Mouse (Mus musculus) liver, embryonic 14.5 days (tissue): ENCODE results near the gene Iqce. TPM values are rescaled to one million over a fixed set of nuclear protein-coding genes. Genes with fewer than 3 reads are reported as not detected.
A peak's percentile ranks its signal among the peaks of the same experiment; 100 is the strongest.

Source experiments
- ATAC-seq: fragments of 200-750 bp; cut with Nextera tagmentation; 2 replicates; pipeline ENCODE4 v1.8.0; 2017; ENCODE audit warnings: moderate number of reproducible peaks, mild to moderate bottlenecking, moderate library complexity; ENCODE audit not compliant: insufficient read depth
- DNase-seq, 3 experiments: peaks; one replicate each; pipeline ENCODE4 v3.0.0-alpha.2; 2012 to 2013; ENCODE audit warnings: low read depth in 3 of 3, low spot score in 3 of 3
- H3K27ac ChIP-seq: fragments of 300-500 bp; sonication (generic); 2 replicates; pipeline ENCODE4 v1.5.1; 2014; ENCODE audit warnings: moderate library complexity, mild to moderate bottlenecking, control low read depth, inconsistent platforms
- H3K27me3 ChIP-seq: fragments of 300-500 bp; sonication (generic); 2 replicates; pipeline ENCODE4 v1.6.1; 2014; ENCODE audit warnings: mild to moderate bottlenecking, low read length, moderate library complexity; ENCODE audit not compliant: control insufficient read depth, insufficient read depth
- H3K36me3 ChIP-seq: fragments of 300-500 bp; sonication (generic); replicated peaks from 2 replicates; pipeline ENCODE4 v1.6.1; 2014; ENCODE audit warnings: low read depth; ENCODE audit not compliant: control insufficient read depth, insufficient read depth
- H3K4me1 ChIP-seq, 2 experiments: fragments of 200-500 bp in 1 of 2; fragments of 300-500 bp in 1 of 2; sonication (generic) in 1 of 2; replicated peaks; 2 replicates each; pipeline ENCODE4 v1.6.1; 2012 to 2014; ENCODE audit warnings: antibody characterized with exemption in 1 of 2, inconsistent platforms in 1 of 2, low read length in 1 of 2; ENCODE audit not compliant: control insufficient read depth in 2 of 2, insufficient read depth in 2 of 2
- H3K4me2 ChIP-seq: fragments of 300-500 bp; sonication (generic); 2 replicates; pipeline ENCODE4 v1.6.1; 2014; ENCODE audit warnings: low read depth, mild to moderate bottlenecking, control low read depth, moderate library complexity
- H3K4me3 ChIP-seq, 2 experiments: fragments of 200-500 bp in 1 of 2; fragments of 300-500 bp in 1 of 2; sonication (generic) in 1 of 2; 2 replicates each; pipeline ENCODE4 v1.5.1; 2012 to 2014; ENCODE audit warnings: low read depth in 2 of 2, low read length in 2 of 2, mild to moderate bottlenecking in 2 of 2, control low read depth in 1 of 2, inconsistent platforms in 1 of 2, moderate library complexity in 1 of 2; ENCODE audit not compliant: insufficient read depth in 1 of 2
- H3K9ac ChIP-seq: fragments of 300-500 bp; sonication (generic); replicated peaks from 2 replicates; pipeline ENCODE4 v1.6.1; 2014; ENCODE audit warnings: mild to moderate bottlenecking, control low read depth, moderate library complexity
- H3K9me3 ChIP-seq: fragments of 300-500 bp; sonication (generic); 2 replicates; pipeline ENCODE4 v1.6.1; 2016; ENCODE audit warnings: low read length, mixed read lengths; ENCODE audit not compliant: control insufficient read depth
- CTCF ChIP-seq: IDR thresholded peaks from 2 replicates; pipeline ENCODE4 v1.5.1; 2016; ENCODE audit warnings: antibody characterized with exemption, low read depth, control low read depth
- EP300 ChIP-seq: IDR thresholded peaks from 2 replicates; pipeline ENCODE4 v1.6.1; 2016; ENCODE audit warnings: antibody characterized with exemption, low read depth
- WGBS: fragments of 180-500 bp; shearing (Covaris S2); extraction: QIAGEN DNeasy Blood & Tissue Kit; methylation state at CpG from one replicate; pipeline ENCODE4 v1.1.7; 2014; ENCODE audit not compliant: insufficient replicate concordance; 5-methylcytosine and 5-hydroxymethylcytosine counted together
- polyA plus RNA-seq, 2 experiments: library from polyadenylated mRNA; depleted of rRNA in 1 of 2; stranded (reverse) in 1 of 2; unstranded in 1 of 2; fragments of >200 nt; fragmentation: Nextera tagmentation in 1 of 2; extraction: Ambion mirVana in 1 of 2; gene quantifications; 2 replicates each; pipeline versions ENCODE4 v1.2.1 to v1.2.3; 2012 to 2014

Gene Iqce
- polyA plus RNA-seq, 2 experiments: 3.4 to 3.8 TPM

- peak; percentile 59 to 60 (median 60) for DNase-seq
- peak; percentile 31; the same call in 1 of the 2 replicates for ATAC-seq
- WGBS: 15% methylated on average over 6 of the region's 6 CpGs
Observed at GRCm38 (mm10) chr5:140619151-140619771, 82.9 kb downstream of the Iqce start.

GRCm38 (mm10) chr5:140617714-140618113 is 84.5 kb downstream of the Iqce start:
- Histone ChIP-seq H3K4me1 (peaks cover 24 to 30% of the 10 kb centered on the region in 2 experiments), H3K27ac (no peak overlapping the region), H3K36me3 (peaks cover 18% of the 10 kb centered on the region), H3K9me3 (no peaks in the 10 kb centered on the region), H3K4me2 (no peak overlapping the region), H3K4me3 (no peak overlapping the region), H3K9ac (no peak overlapping the region), H3K27me3 (no peaks in the 10 kb centered on the region)
- WGBS: 17% methylated on average over 5 of the region's 5 CpGs
- TF ChIP-seq CTCF (no peak), EP300 (no peak)
- DNase-seq: no peak
- no peak for ATAC-seq

More at GRCm38 (mm10) chr5:140619151-140619771, 82.9 kb downstream of the Iqce start:
- Histone ChIP-seq H3K9me3 (no peaks in the 10 kb centered on the region), H3K9ac (no peak overlapping the region), H3K4me2 (no peak overlapping the region), H3K27ac (no peak overlapping the region), H3K4me1 (peaks cover 22 to 26% of the 10 kb centered on the region in 2 experiments), H3K4me3 (no peak overlapping the region), H3K36me3 (peaks cover 4% of the 10 kb centered on the region; the same call in 1 of the 2 replicates), H3K27me3 (no peaks in the 10 kb centered on the region)
- TF ChIP-seq EP300: no peak
- peak; percentile 92 for TF ChIP-seq CTCF

GRCm38 (mm10) chr5:140616691-140617090 is 85.5 kb downstream of the Iqce start:
- Histone ChIP-seq H3K9me3 (no peaks in the 10 kb centered on the region), H3K4me1 (peaks cover 25 to 30% of the 10 kb centered on the region in 2 experiments), H3K36me3 (peaks cover 23% of the 10 kb centered on the region), H3K27ac (peak overlapping the region; percentile 47), H3K27me3 (no peaks in the 10 kb centered on the region), H3K9ac (no peak overlapping the region), H3K4me2 (no peak overlapping the region), H3K4me3 (no peak overlapping the region)
- ATAC-seq (no peak), DNase-seq (no peak)
- TF ChIP-seq CTCF (no peak; the same call in 1 of the 2 replicates), EP300 (no peak)
- 35% methylated on average over 9 of the region's 9 CpGs for WGBS

- no peak overlapping the region for H3K4me3 ChIP-seq
- no peaks in the 10 kb centered on the region for H3K9me3 ChIP-seq
- peaks cover 23% of the 10 kb centered on the region for H3K36me3 ChIP-seq
- H3K27ac ChIP-seq: no peak overlapping the region; the same call in 1 of the 2 replicates
- no peak overlapping the region for H3K9ac ChIP-seq
- WGBS: 56% methylated on average over 6 of the region's 6 CpGs
- H3K4me1 ChIP-seq: peaks cover 27 to 36% of the 10 kb centered on the region in 2 experiments
- TF ChIP-seq EP300: no peak
- no peak for TF ChIP-seq CTCF
- ATAC-seq: no peak
- no peak for DNase-seq
- no peak overlapping the region for H3K4me2 ChIP-seq
- no peaks in the 10 kb centered on the region for H3K27me3 ChIP-seq
Observed at GRCm38 (mm10) chr5:140616110-140616503, 86.1 kb downstream of the Iqce start.

- H3K4me1 ChIP-seq: peaks cover 29 to 40% of the 10 kb centered on the region in 2 experiments
- peak overlapping the region; percentile 57 for H3K4me2 ChIP-seq
- peak; percentile 18; the same call in 1 of the 2 replicates for ATAC-seq
- peaks cover 23% of the 10 kb centered on the region for H3K36me3 ChIP-seq
- H3K27ac ChIP-seq: peak overlapping the region; percentile 64
- H3K9me3 ChIP-seq: no peaks in the 10 kb centered on the region
- DNase-seq: no peak
- H3K27me3 ChIP-seq: no peaks in the 10 kb centered on the region
- WGBS: 55% methylated on average over 9 of the region's 10 CpGs
- TF ChIP-seq CTCF (no peak), EP300 (no peak)
- no peak overlapping the region; the same call in 1 of the 2 replicates for H3K9ac ChIP-seq
- no peak overlapping the region; a peak in 1 of 4 replicates for H3K4me3 ChIP-seq
Observed at GRCm38 (mm10) chr5:140615321-140616109, 86.7 kb downstream of the Iqce start.
